Mouse (Mus musculus): ENCODE data around the gene Gas2l2.

- TF ChIP-seq CTCF (IDR thresholded peaks at IDR 0.05; ENCODE audit: low read depth) (no peak), EP300 (IDR thresholded peaks at IDR 0.05; ENCODE audit: low read depth) (no peak)
Measured at GRCm38 (mm10) chr11:83417708-83418107, 11.5 kb downstream of the Gas2l2 start.
